Mouse (Mus musculus) activated CD4-positive, CD25-positive, alpha-beta regulatory T cell (primary cell): ENCODE measurements around the gene Il1r2. TPM values are rescaled to one million over a fixed set of nuclear protein-coding genes. Genes with fewer than 3 reads are reported as not detected.

Experiments used
- polyA plus RNA-seq, 2 experiments: library from polyadenylated mRNA; unstranded; fragments of 100-300 nt; shearing (Covaris generic); gene quantifications; one replicate each; pipeline ENCODE4 v1.2.1; 2017

Gene Il1r2
- 100 to 1,000 TPM in 1 of 2 experiments, 10 to 100 TPM in 1; 64.2 to 114 TPM for polyA plus RNA-seq

DNA sequence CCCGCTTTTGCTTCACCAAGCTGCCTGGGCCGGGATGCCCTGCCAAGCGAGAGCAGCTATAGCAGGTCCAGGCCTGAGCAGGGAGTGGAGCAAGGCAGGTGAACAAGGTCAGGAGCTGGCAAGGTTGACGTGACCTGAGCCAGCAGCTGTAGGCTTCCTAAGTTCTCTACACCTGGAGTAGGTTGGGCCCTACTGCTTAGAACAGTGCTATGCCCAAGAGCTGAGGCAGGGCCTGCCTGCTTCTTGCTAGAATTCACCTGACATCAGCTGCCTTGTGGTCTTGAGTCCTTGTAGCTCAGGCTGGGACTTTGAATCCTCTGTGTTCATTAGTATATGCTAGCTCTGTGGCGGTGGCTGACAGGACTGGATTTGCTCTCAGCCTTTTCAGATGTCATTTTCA, at the start of gene Il1r2:
Gene Il1r2 (plus strand): TSS at position 301 of the 400 bp plus-strand sequence.

Other genes starting within 250 kb of the Il1r2 start
- 10 to 100 TPM; 54.3 to 64.0 TPM for gene Map4k4, start 173.2 kb upstream of the Il1r2 start, polyA plus RNA-seq
- gene Il1r1, start 151.0 kb downstream of the Il1r2 start, polyA plus RNA-seq = 1 to 10 TPM in 1 of 2 experiments, not detected in 1; 1.5 TPM